Mouse (Mus musculus): ENCODE results near the gene Gfral.

DNA sequence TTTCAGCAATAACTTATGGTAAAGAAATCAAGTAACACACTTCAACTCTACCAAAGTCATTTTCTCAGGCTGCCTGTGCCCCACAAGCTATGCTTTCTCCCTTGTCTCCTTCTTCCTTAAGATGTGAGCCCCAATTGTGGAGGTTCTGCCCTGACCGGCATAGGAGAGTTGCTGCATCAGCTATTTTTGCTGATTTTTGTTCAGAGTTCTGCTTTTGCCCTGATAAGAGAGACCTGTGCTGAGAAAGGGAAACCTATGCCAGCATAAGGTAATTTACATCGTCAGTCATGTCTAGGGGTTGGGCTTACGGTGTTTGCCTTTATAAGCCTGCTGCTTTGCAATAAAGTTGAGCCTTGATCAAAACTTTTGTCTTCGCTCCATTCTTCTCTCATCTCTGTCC is 38.7 kb upstream of the Gfral start:
- TF ChIP-seq CTCF (IDR thresholded peaks at IDR 0.05; ENCODE audit: insufficient read depth, low read length) (no peak), POLR2A (IDR thresholded peaks at IDR 0.05; ENCODE audit: borderline replicate concordance, extremely low read depth, low read depth, low read length) (no peak)

Measured in lung, adult 2 months (tissue).